Mouse (Mus musculus) cortical plate, adult 2 months (tissue): ENCODE measurements at regions not wholly inside any gene's neighbourhood (a gene's known extent, or its start where the extent isn't known, plus 50 kb on each side); places are given as distances from the start of the nearest gene placed in this dataset.
"Not testable (repeated sequence)": the region's sequence is repeated elsewhere in the genome, so short reads cannot be mapped to it uniquely, and the experiment has no call there.

Experiments used
- H3K27ac ChIP-seq: fragments of 200-500 bp; 2 replicates; pipeline ENCODE4 v1.5.1; 2012; ENCODE audit warnings: low read length, control low read depth, inconsistent platforms; ENCODE audit not compliant: insufficient read depth
- H3K4me1 ChIP-seq: fragments of 200-500 bp; 2 replicates; pipeline ENCODE4 v1.6.1; 2011; ENCODE audit warnings: low read length; ENCODE audit not compliant: control insufficient read depth, insufficient read depth
- H3K4me3 ChIP-seq: fragments of 200-500 bp; 2 replicates; pipeline ENCODE4 v1.5.1; 2011; ENCODE audit warnings: mild to moderate bottlenecking, low read length, control low read depth; ENCODE audit not compliant: insufficient read depth
- CTCF ChIP-seq: fragments of 200-500 bp; IDR thresholded peaks from 2 replicates; pipeline ENCODE4 v1.5.1; 2011; ENCODE audit warnings: mild to moderate bottlenecking, control low read depth, low read length; ENCODE audit not compliant: insufficient read depth; ENCODE audit errors: extremely low read depth
- POLR2A ChIP-seq: fragments of 200-500 bp; IDR thresholded peaks from 2 replicates; pipeline ENCODE4 v1.6.1; 2011; ENCODE audit warnings: mild to moderate bottlenecking, low read length, control low read depth; ENCODE audit not compliant: insufficient read depth; ENCODE audit errors: extremely low read depth

GRCm38 (mm10) chr16:21102033-21102432 lies 51.8 kb downstream of the Teddm3 start:
- not testable (repeated sequence) for H3K27ac ChIP-seq

GRCm38 (mm10) chr16:21100126-21100525 lies 53.7 kb downstream of the Teddm3 start:
- not testable (repeated sequence) for H3K4me3 ChIP-seq, H3K27ac ChIP-seq, H3K4me1 ChIP-seq

More at GRCm38 (mm10) chr16:21102033-21102432, 51.8 kb downstream of the Teddm3 start:
- not testable (repeated sequence) for H3K4me3 ChIP-seq, H3K4me1 ChIP-seq

- no peak overlapping the region for H3K4me3 ChIP-seq
- no peak overlapping the region for H3K27ac ChIP-seq
- no peaks in the 10 kb centered on the region for H3K4me1 ChIP-seq
- no peak for TF ChIP-seq CTCF
- TF ChIP-seq POLR2A = no peak
Measured at GRCm38 (mm10) chr16:21074779-21075148, 79.0 kb downstream of the Teddm3 start.

- H3K4me3 ChIP-seq, H3K4me1 ChIP-seq, H3K27ac ChIP-seq: not testable (repeated sequence)
Measured at GRCm38 (mm10) chr16:21074082-21074778, 79.6 kb downstream of the Teddm3 start.

GRCm38 (mm10) chr16:21060211-21060610 lies 93.6 kb downstream of the Teddm3 start:
- Histone ChIP-seq H3K27ac (no peak overlapping the region), H3K4me1 (no peaks in the 10 kb centered on the region), H3K4me3 (no peak overlapping the region)
- TF ChIP-seq POLR2A = no peak
- TF ChIP-seq CTCF = no peak

- H3K4me3 ChIP-seq = no peak overlapping the region
- H3K4me1 ChIP-seq = no peaks in the 10 kb centered on the region
- TF ChIP-seq POLR2A (no peak), CTCF (no peak)
- no peak overlapping the region for H3K27ac ChIP-seq
Measured at GRCm38 (mm10) chr16:21054772-21055171, 99.0 kb downstream of the Teddm3 start.

GRCm38 (mm10) chr16:21022087-21022486 lies 131.7 kb downstream of the Teddm3 start:
- not testable (repeated sequence) for H3K27ac ChIP-seq, H3K4me1 ChIP-seq

GRCm38 (mm10) chr16:21004871-21005270 lies 148.9 kb downstream of the Teddm3 start:
- Histone ChIP-seq H3K27ac (no peak overlapping the region), H3K4me3 (no peak overlapping the region), H3K4me1 (no peaks in the 10 kb centered on the region)
- TF ChIP-seq CTCF (no peak), POLR2A (no peak)

More at GRCm38 (mm10) chr16:21022087-21022486, 131.7 kb downstream of the Teddm3 start:
- not testable (repeated sequence) for H3K4me3 ChIP-seq

- Histone ChIP-seq H3K27ac (no peak overlapping the region), H3K4me3 (no peak overlapping the region), H3K4me1 (no peaks in the 10 kb centered on the region)
- TF ChIP-seq CTCF (no peak), POLR2A (no peak)
Measured at GRCm38 (mm10) chr16:21001126-21001525, 152.7 kb downstream of the Teddm3 start.

- H3K27ac ChIP-seq = no peak overlapping the region
- no peak for TF ChIP-seq POLR2A
- no peak for TF ChIP-seq CTCF
Measured at GRCm38 (mm10) chr16:20990524-20990923, 163.3 kb downstream of the Teddm3 start.

GRCm38 (mm10) chr16:20975406-20975805 lies 178.4 kb downstream of the Teddm3 start:
- H3K4me3 ChIP-seq = no peak overlapping the region
- TF ChIP-seq POLR2A (no peak), CTCF (no peak)
- no peak overlapping the region for H3K27ac ChIP-seq
- no peaks in the 10 kb centered on the region for H3K4me1 ChIP-seq

More at GRCm38 (mm10) chr16:20990524-20990923, 163.3 kb downstream of the Teddm3 start:
- no peaks in the 10 kb centered on the region for H3K4me1 ChIP-seq
- H3K4me3 ChIP-seq = no peak overlapping the region
